Mouse (Mus musculus): ENCODE measurements around the gene Itgb3.

The Itgb3 gene

GRCm38 (mm10) chr11:104663241-104663877, 55.6 kb downstream of the Itgb3 start:
- POLR2A ChIA-PET = interaction anchor here in 1 of 4 experiments (0.6 kb wide), 1 partner anchor 1639 kb away, joined by 3 read pairs; no protein-coding TSS in a partner anchor

GRCm38 (mm10) chr11:104663878-104664261, 56.1 kb downstream of the Itgb3 start:
- POLR2A ChIA-PET = no interaction called here
- CTCF ChIA-PET = no interaction called here

More at GRCm38 (mm10) chr11:104663241-104663877, 55.6 kb downstream of the Itgb3 start:
- CTCF ChIA-PET = interaction anchor here in 1 of 4 experiments (0.7 kb wide), 1 partner anchor 43 kb away, joined by 3 read pairs; no protein-coding TSS in a partner anchor

- POLR2A ChIA-PET = no interaction called here
- CTCF ChIA-PET = no interaction called here
Observed at GRCm38 (mm10) chr11:104664441-104664840, 56.6 kb downstream of the Itgb3 start.

DNA sequence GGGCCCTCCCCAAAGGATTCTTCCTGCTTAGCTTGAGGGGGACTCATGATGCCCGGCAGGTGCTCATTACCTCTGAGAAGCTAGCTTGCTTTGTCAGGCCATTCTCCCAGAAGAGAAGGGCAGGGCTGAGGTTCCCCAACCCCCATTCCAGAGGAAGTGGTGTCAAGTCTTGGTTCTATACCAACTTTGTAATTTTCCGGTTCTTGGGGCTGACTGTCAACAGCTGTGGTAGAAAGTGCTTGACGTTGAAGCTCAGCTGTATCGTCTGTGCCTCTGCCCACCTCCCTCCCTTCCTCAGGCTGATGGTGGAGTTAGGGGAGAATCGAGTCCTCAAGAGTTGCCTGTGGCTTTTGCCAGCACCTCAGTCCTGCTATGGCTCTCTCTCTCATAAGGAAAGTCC, 59.6 kb downstream of the Itgb3 start:
- CTCF ChIA-PET = no interaction called here
- POLR2A ChIA-PET = interaction anchor here in 1 of 4 experiments (0.5 kb wide), 1 partner anchor 24 kb away, joined by 3 read pairs; no protein-coding TSS in a partner anchor

DNA sequence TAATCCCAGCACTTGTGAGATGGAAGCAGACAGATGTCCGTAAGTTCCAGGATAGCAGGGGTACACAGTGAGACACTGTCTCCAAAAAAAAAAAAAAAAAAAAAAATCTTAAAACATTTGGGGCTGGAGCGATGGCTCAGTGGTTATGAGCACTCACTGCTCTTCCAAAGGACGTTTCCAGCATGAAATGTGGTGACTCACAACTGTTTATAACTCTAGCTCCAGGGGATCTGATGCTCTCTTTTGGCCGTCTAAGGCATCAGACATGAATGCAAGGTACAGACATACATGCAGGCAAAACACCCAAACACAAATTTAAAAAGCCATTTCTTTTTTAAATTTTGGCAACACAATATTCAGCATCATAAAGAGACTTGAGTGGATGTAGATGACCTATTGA, 65.6 kb downstream of the Itgb3 start:
- ChIA-PET POLR2A (interaction anchor here in 1 of 4 experiments (0.5 to 0.7 kb wide), 2 partner anchors 54 to 1283 kb away, joined by 3 to 4 read pairs; no protein-coding TSS in a partner anchor), CTCF (interaction anchor here in 1 of 4 experiments (0.6 kb wide), 1 partner anchor 8 kb away, joined by 3 read pairs; no protein-coding TSS in a partner anchor)

GRCm38 (mm10) chr11:104674768-104675167, 67.0 kb downstream of the Itgb3 start:
- ChIA-PET POLR2A (interaction anchor here in 1 of 4 experiments (0.6 kb wide), 1 partner anchor 13 kb away, joined by 3 read pairs; no protein-coding TSS in a partner anchor), CTCF (interaction anchor here in 2 of 4 experiments (0.6 to 1.2 kb wide), 3 partner anchors 16 to 537 kb away, joined by 3 to 5 read pairs (median 3); no protein-coding TSS in a partner anchor)

GRCm38 (mm10) chr11:104685548-104685947, 77.7 kb downstream of the Itgb3 start, which contains the start of gene Gm11639:
Gm11639 (plus strand) TSS chr11:104685707.
- ChIA-PET CTCF (interaction anchor here in 1 of 4 experiments (1.1 kb wide), 1 partner anchor 224 kb away, joined by 3 read pairs; no protein-coding TSS in a partner anchor), POLR2A (interaction anchor here in 2 of 4 experiments (0.5 to 1.5 kb wide), 7 partner anchors 55 to 454 kb away, joined by 3 to 4 read pairs (median 3); partner anchors contain the start of genes Mapt (in 1 of the 2) and Mettl2 (in 1 of the 2))

GRCm38 (mm10) chr11:104693235-104693634, 85.4 kb downstream of the Itgb3 start:
- ChIA-PET POLR2A (interaction anchor here in 1 of 4 experiments (0.6 kb wide), 1 partner anchor 594 kb away, joined by 3 read pairs; no protein-coding TSS in a partner anchor), CTCF (interaction anchor here in 1 of 4 experiments (0.6 kb wide), 1 partner anchor 22 kb away, joined by 3 read pairs; no protein-coding TSS in a partner anchor)

DNA sequence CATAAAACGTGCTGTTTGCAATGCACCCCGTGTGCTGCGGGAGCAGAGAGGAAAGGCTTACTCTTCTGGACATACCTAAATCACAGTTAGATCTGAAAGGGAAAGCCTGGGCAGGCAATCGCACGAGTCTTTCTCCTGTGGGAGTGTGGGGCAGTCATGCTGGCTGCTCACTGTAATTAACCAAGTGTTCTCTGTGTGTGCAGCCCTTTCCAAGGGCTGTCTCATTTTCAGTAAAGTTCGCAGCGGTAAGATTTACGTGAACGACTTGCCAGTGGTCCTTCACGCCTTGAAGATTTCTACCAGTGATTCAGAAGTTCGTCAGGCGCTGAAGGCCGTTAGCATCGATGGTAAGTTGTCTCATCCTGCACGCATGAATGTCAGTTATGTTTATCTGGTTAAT, 96.3 kb downstream of the Itgb3 start:
- ChIA-PET POLR2A (interaction anchor here in 2 of 4 experiments (0.6 to 0.7 kb wide), 2 partner anchors 24 to 482 kb away, joined by 3 to 5 read pairs; no protein-coding TSS in a partner anchor), CTCF (interaction anchor here in 1 of 4 experiments (0.7 kb wide), 1 partner anchor 442 kb away, joined by 5 read pairs; the partner anchor contains the start of gene Gm10842)

DNA sequence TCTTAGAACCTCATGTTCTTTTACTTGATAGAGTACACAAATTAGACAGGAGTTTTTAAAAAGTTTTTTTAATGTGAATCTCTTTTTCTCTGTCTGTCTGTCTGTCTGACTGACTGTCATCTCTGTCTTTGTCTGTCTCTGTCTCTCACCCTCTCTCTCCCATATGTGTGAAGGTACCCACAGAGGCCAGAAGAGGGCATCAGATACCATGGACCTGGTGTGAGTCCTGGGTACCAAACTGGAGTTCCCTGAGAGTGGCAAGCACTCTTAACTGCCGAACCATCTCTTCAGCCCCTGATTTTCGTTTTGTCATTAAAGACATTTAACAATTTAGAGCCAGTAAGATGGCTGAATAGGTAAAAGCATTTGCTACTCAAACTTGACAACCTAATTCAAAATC, 99.3 kb downstream of the Itgb3 start:
- POLR2A ChIA-PET = no interaction called here
- CTCF ChIA-PET = no interaction called here

Data from embryonic stem cell, embryonic (primary cell).